Comparison of ENCODE assay signal across 17 mouse cellular contexts in genomic region chr15:81030891-81031425, GRCm38 (mm10). TPM values are rescaled to one million over a fixed set of nuclear protein-coding genes. Genes with fewer than 3 reads are reported as not detected.
DNase-seq lines count a peak whose midpoint lies in the region; ATAC-seq and TF ChIP-seq lines count a peak whose summit lies in the region.
"Had no signal": no experiment of that assay in that cellular context is flagged by ENCODE, and none has a peak within 500 bp of the region (broad histone marks: within the 10 kb centered on the region; RNA-seq: fewer than 3 reads in every experiment).

No protein-coding gene starts in this region.

- peaks cover 67% of the 10 kb centered on the region for H3K4me1 ChIP-seq in heart, embryonic 10.5 days
- H3K4me1 ChIP-seq in midbrain, embryonic 10.5 days, result peaks cover 51% of the 10 kb centered on the region
- no peaks in the 10 kb centered on the region for H3K4me1 ChIP-seq in midbrain, postnatal 0 days (ENCODE audit: insufficient read depth, low read length)
- H3K4me1 ChIP-seq in limb, embryonic 10.5 days, result peaks cover 65% of the 10 kb centered on the region

- H3K4me3 ChIP-seq in heart, embryonic 10.5 days, result no peak overlapping the region
- H3K4me3 ChIP-seq in midbrain, embryonic 10.5 days, result no peak overlapping the region
- no peak overlapping the region for H3K4me3 ChIP-seq in midbrain, postnatal 0 days (ENCODE audit: low read depth, low read length)
- no peak overlapping the region for H3K4me3 ChIP-seq in limb, embryonic 10.5 days
- H3K4me3 ChIP-seq: forebrain, embryonic 13.5 days; heart, embryonic 13.5 days; limb, embryonic 15.5 days; neural tube, embryonic 12.5 days had no signal

- DNase-seq in heart, embryonic 10.5 days (ENCODE audit: low spot score), result no peak
- no peak for DNase-seq in heart, postnatal 25 days (ENCODE audit: low spot score)
- no peak for DNase-seq in midbrain, embryonic 10.5 days (ENCODE audit: low spot score)
- DNase-seq in midbrain, postnatal 0 days (ENCODE audit: low spot score), result no peak
- peak; percentile 51 for DNase-seq in kidney, adult 9 months
- no peak for DNase-seq in limb, embryonic 10.5 days (ENCODE audit: low spot score)
- DNase-seq in natural killer cell, adult 2 months (ENCODE audit: low spot score in 2 of 2), result no peak
- no peak for DNase-seq in frontal cortex, postnatal 10 days (ENCODE audit: low spot score in 2 of 2)
- DNase-seq: B cell, adult 2 months; cerebellum, adult 8-10 months; thymus, postnatal 4 days had no signal

- 78% methylated on average over 10 of the region's 10 CpGs for WGBS in heart, embryonic 10.5 days
- WGBS in midbrain, embryonic 10.5 days, result 62% methylated on average over 10 of the region's 10 CpGs
- 64% methylated on average over 10 of the region's 10 CpGs for WGBS in midbrain, postnatal 0 days
- WGBS in limb, embryonic 10.5 days, result 86% methylated on average over 10 of the region's 10 CpGs

- no peaks in the 10 kb centered on the region for H3K36me3 ChIP-seq in heart, embryonic 10.5 days
- H3K36me3 ChIP-seq in midbrain, embryonic 10.5 days, result no peaks in the 10 kb centered on the region
- H3K36me3 ChIP-seq in midbrain, postnatal 0 days (ENCODE audit: insufficient read depth, low read length), result no peaks in the 10 kb centered on the region
- no peaks in the 10 kb centered on the region for H3K36me3 ChIP-seq in limb, embryonic 10.5 days
- H3K36me3 ChIP-seq: heart, embryonic 13.5 days; limb, embryonic 15.5 days; neural tube, embryonic 12.5 days had no signal

- no peak overlapping the region for H3K4me2 ChIP-seq in midbrain, postnatal 0 days (ENCODE audit: low read depth, low read length, poor library complexity, severe bottlenecking)
- H3K4me2 ChIP-seq: forebrain, embryonic 13.5 days; heart, embryonic 13.5 days; limb, embryonic 15.5 days; neural tube, embryonic 12.5 days had no signal

- intact Hi-C loops in heart, postnatal 25 days (cut with DNase I), result no loop called here

- peak overlapping the region; percentile 42; the same call in 1 of the 2 replicates for H3K27ac ChIP-seq in heart, embryonic 10.5 days
- H3K27ac ChIP-seq in midbrain, embryonic 10.5 days (replicated peaks), result 0 out of 2 replicates have a peak overlapping the region, but pooled peaks have one; percentile 38
- no peak overlapping the region for H3K27ac ChIP-seq in midbrain, postnatal 0 days (ENCODE audit: low read depth, low read length)
- H3K27ac ChIP-seq in limb, embryonic 10.5 days, result 0 out of 2 replicates have a peak overlapping the region, but pooled peaks have one; percentile 5
- H3K27ac ChIP-seq: forebrain, embryonic 13.5 days; heart, embryonic 13.5 days; limb, embryonic 15.5 days; neural tube, embryonic 12.5 days had no signal

- no peak for ATAC-seq in midbrain, postnatal 0 days (ENCODE audit: low FRiP score)
- ATAC-seq: forebrain, embryonic 13.5 days; lung, postnatal 0 days; midbrain, embryonic 16.5 days had no signal

- H3K9me3 ChIP-seq in heart, embryonic 10.5 days, result no peaks in the 10 kb centered on the region
- no peaks in the 10 kb centered on the region for H3K9me3 ChIP-seq in midbrain, embryonic 10.5 days (replicated peaks)
- H3K9me3 ChIP-seq in midbrain, postnatal 0 days (ENCODE audit: low read length), result no peaks in the 10 kb centered on the region
- H3K9me3 ChIP-seq in limb, embryonic 10.5 days (replicated peaks), result no peaks in the 10 kb centered on the region
- H3K9me3 ChIP-seq: forebrain, embryonic 13.5 days; heart, embryonic 13.5 days; limb, embryonic 15.5 days; neural tube, embryonic 12.5 days had no signal

- H3K9ac ChIP-seq in midbrain, postnatal 0 days (replicated peaks; ENCODE audit: low read length, poor library complexity, severe bottlenecking), result no peak overlapping the region
- H3K9ac ChIP-seq: forebrain, embryonic 13.5 days; heart, embryonic 13.5 days; limb, embryonic 15.5 days; neural tube, embryonic 12.5 days had no signal

- no peaks in the 10 kb centered on the region for H3K27me3 ChIP-seq in heart, embryonic 10.5 days (ENCODE audit: insufficient read depth, poor library complexity, severe bottlenecking)
- no peaks in the 10 kb centered on the region for H3K27me3 ChIP-seq in midbrain, embryonic 10.5 days (ENCODE audit: low read depth, poor library complexity, severe bottlenecking)
- H3K27me3 ChIP-seq in midbrain, postnatal 0 days (ENCODE audit: insufficient read depth, low read length), result no peaks in the 10 kb centered on the region
- H3K27me3 ChIP-seq in limb, embryonic 10.5 days (ENCODE audit: low read depth, poor library complexity, severe bottlenecking), result no peaks in the 10 kb centered on the region
- H3K27me3 ChIP-seq: forebrain, embryonic 13.5 days; heart, embryonic 13.5 days; limb, embryonic 15.5 days; neural tube, embryonic 12.5 days had no signal

- no peak for TF ChIP-seq CTCF in midbrain, postnatal 0 days (IDR thresholded peaks at IDR 0.05)

RNA-seq across cellular contexts. Expression of gene Sgsm3, which starts 53.4 kb away (rescaled TPM):
- polyA plus RNA-seq in heart, embryonic 10.5 days (2016; fragmentation: Nextera tagmentation; extraction: Ambion mirVana), result 23.7 and 26.4 TPM in 2 replicates
- 10 to 100 TPM; 10.8 to 12.8 TPM for total RNA-seq in heart, postnatal 25 days (2021)
- polyA plus RNA-seq in midbrain, embryonic 10.5 days (2016; fragmentation: Nextera tagmentation; extraction: Ambion mirVana), result 38.0 and 38.8 TPM in 2 replicates
- total RNA-seq in midbrain, postnatal 0 days (2014; rRNA removed), result 83.9 and 89.3 TPM in 2 replicates
- polyA plus RNA-seq in midbrain, postnatal 0 days (2015; fragmentation: Nextera tagmentation; extraction: Ambion mirVana), result 68.4 and 70.7 TPM in 2 replicates
- 26.2 and 29.1 TPM in 2 replicates for polyA plus RNA-seq in limb, embryonic 10.5 days (2016; fragmentation: Nextera tagmentation; extraction: Ambion mirVana)
